Mouse (Mus musculus) kidney, embryonic 16.5 days (tissue): ENCODE measurements around the gene Sec61a2. TPM values are rescaled to one million over a fixed set of nuclear protein-coding genes. Genes with fewer than 3 reads are reported as not detected.
A peak's percentile ranks its signal among the peaks of the same experiment; 100 is the strongest.

Experiments used
- ATAC-seq: fragments of 200-750 bp; cut with Nextera tagmentation; 2 replicates; pipeline ENCODE4 v1.8.0; 2017; ENCODE audit warnings: moderate TSS enrichment; ENCODE audit not compliant: low FRiP score, low TSS enrichment
- H3K27ac ChIP-seq: fragments of 300-500 bp; sonication (generic); 2 replicates; pipeline ENCODE4 v1.5.1; 2014; ENCODE audit warnings: low read length
- H3K27me3 ChIP-seq: fragments of 300-500 bp; sonication (generic); 2 replicates; pipeline ENCODE4 v1.6.1; 2014; ENCODE audit warnings: low read length, control low read depth, mixed read lengths; ENCODE audit not compliant: insufficient read depth
- H3K36me3 ChIP-seq: fragments of 300-500 bp; sonication (generic); 2 replicates; pipeline ENCODE4 v1.6.1; 2014; ENCODE audit warnings: low read length, control low read depth, mixed read lengths; ENCODE audit not compliant: insufficient read depth
- H3K4me1 ChIP-seq: fragments of 300-500 bp; sonication (generic); 2 replicates; pipeline ENCODE4 v1.6.1; 2014; ENCODE audit warnings: low read length, control low read depth, mixed read lengths; ENCODE audit not compliant: insufficient read depth
- H3K4me2 ChIP-seq: fragments of 300-500 bp; sonication (generic); replicated peaks from 2 replicates; pipeline ENCODE4 v1.6.1; 2014; ENCODE audit warnings: low read depth, low read length
- H3K4me3 ChIP-seq: fragments of 300-500 bp; sonication (generic); 2 replicates; pipeline ENCODE4 v1.5.1; 2014; ENCODE audit warnings: mild to moderate bottlenecking, low read length
- H3K9ac ChIP-seq: fragments of 300-500 bp; sonication (generic); replicated peaks from 2 replicates; pipeline ENCODE4 v1.6.1; 2014; ENCODE audit warnings: low read length
- H3K9me3 ChIP-seq: fragments of 300-500 bp; sonication (generic); 2 replicates; pipeline ENCODE4 v1.6.1; 2016; ENCODE audit warnings: low read length, control low read depth
- WGBS: fragments of 180-500 bp; shearing (Covaris S2); extraction: QIAGEN DNeasy Blood & Tissue Kit; methylation state at CpG from one replicate; pipeline ENCODE4 v1.1.7; 2014; 5-methylcytosine and 5-hydroxymethylcytosine counted together
- polyA plus RNA-seq: library from polyadenylated mRNA; unstranded; fragments of >200 nt; fragmentation: Nextera tagmentation; extraction: Ambion mirVana; gene quantifications from 2 replicates; pipeline ENCODE4 v1.2.1, GENCODE M21; 2015

Gene Sec61a2
- polyA plus RNA-seq, 1 experiment from 2014 or later, result 77.6 TPM

DNA sequence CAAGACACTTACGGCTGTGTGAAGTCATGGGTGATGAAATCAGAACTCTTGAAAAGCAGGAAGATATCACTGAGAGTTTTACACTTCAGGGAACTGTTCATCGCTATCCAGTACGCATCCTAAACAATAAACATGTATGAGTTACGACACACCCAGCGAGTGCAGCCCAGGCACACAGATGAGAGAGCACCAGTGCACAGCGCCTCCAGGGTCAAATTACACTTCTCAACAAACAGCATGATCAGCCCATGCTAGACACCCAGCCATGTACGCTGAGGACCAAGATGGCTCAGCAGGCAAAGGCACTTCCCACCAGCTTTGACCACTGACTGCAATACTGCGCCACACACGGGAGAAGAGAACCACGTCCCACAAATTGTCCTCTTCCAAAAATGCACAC lies 74.0 kb downstream of the Sec61a2 start:
- Histone ChIP-seq H3K4me2 (no peak overlapping the region), H3K27me3 (no peaks in the 10 kb centered on the region), H3K36me3 (peaks cover 44% of the 10 kb centered on the region), H3K9me3 (no peaks in the 10 kb centered on the region), H3K9ac (no peak overlapping the region), H3K4me3 (no peak overlapping the region), H3K4me1 (no peaks in the 10 kb centered on the region), H3K27ac (no peak overlapping the region)
- peak; percentile 83; the same call in 1 of the 2 replicates for ATAC-seq
- 65% methylated on average over 10 of the region's 10 CpGs for WGBS

Other genes starting within 250 kb of the Sec61a2 start
- gene Camk1d, start 180.9 kb downstream of the Sec61a2 start, polyA plus RNA-seq, result 1.5 and 1.7 TPM in 2 replicates
- 76.9 and 78.1 TPM in 2 replicates for gene Nudt5, start 50.4 kb downstream of the Sec61a2 start, polyA plus RNA-seq
- 297 and 303 TPM in 2 replicates for gene Cdc123, start 50.3 kb downstream of the Sec61a2 start, polyA plus RNA-seq
- gene Gm13199, start 32.5 kb downstream of the Sec61a2 start, polyA plus RNA-seq, result 1.3 and 1.6 TPM in 2 replicates
- gene Dhtkd1, start 47.4 kb upstream of the Sec61a2 start, polyA plus RNA-seq, result 2.9 and 4.5 TPM in 2 replicates
- 11.0 TPM in 2 replicates for gene Upf2, start 56.0 kb upstream of the Sec61a2 start, polyA plus RNA-seq
- gene Proser2, start 234.8 kb upstream of the Sec61a2 start, polyA plus RNA-seq, result 14.1 TPM in 2 replicates